Mouse (Mus musculus) erythroblast, embryonic 14.5 days (primary cell): ENCODE data around the gene Cblb.

ENCODE experiments used
- GATA1 ChIP-seq: IDR thresholded peaks from 2 replicates; pipeline ENCODE4 v1.6.1; 2012; ENCODE audit warnings: low read length, inconsistent platforms, mixed read lengths
- TAL1 ChIP-seq: IDR thresholded peaks from 3 replicates; pipeline ENCODE4 v1.6.1; 2012; ENCODE audit warnings: low read length, inconsistent platforms, mixed read lengths

DNA sequence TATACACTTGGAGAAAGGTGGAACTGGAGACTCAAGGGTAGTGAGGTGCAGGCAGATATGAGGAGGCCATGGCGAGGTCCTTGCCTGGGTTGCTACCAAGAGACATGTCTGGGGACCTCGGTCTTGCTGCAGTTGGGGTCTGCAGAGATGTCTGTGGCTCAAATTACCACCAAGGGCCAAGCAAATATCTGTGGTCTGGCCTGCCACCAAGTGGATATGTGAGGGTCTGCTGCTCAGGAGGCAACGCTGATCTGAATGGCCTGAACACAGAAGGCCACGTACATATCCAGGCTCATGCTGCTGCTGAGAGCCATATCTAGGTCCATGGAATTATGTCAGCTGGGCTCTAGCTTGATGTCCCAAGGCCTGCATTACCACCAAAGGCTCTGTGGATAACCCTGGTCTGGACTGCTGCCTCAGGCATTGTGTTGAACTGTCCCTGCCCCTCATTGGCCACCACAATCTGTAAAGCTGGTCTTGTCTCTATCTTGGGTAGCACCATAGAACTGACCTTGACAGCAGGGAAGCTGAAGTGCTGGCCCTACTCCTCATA, 212.5 kb downstream of the Cblb start:
- TF ChIP-seq TAL1 (no peak), GATA1 (no peak)
